Mouse (Mus musculus) CD8-positive naive resting alpha-beta T cell, adult 2 months (primary cell): ENCODE results near the gene Unc13d.
A peak's percentile ranks its signal among the peaks of the same experiment; 100 is the strongest.
"Not testable (repeated sequence)": the region's sequence is repeated elsewhere in the genome, so short reads cannot be mapped to it uniquely, and the experiment has no call there.

ENCODE experiments used
- DNase-seq, 2 experiments: peaks; one replicate each; pipeline ENCODE4 v3.0.0; 2022; ENCODE audit warnings: low read depth in 2 of 2, low spot score in 2 of 2

Unc13d gene

DNA sequence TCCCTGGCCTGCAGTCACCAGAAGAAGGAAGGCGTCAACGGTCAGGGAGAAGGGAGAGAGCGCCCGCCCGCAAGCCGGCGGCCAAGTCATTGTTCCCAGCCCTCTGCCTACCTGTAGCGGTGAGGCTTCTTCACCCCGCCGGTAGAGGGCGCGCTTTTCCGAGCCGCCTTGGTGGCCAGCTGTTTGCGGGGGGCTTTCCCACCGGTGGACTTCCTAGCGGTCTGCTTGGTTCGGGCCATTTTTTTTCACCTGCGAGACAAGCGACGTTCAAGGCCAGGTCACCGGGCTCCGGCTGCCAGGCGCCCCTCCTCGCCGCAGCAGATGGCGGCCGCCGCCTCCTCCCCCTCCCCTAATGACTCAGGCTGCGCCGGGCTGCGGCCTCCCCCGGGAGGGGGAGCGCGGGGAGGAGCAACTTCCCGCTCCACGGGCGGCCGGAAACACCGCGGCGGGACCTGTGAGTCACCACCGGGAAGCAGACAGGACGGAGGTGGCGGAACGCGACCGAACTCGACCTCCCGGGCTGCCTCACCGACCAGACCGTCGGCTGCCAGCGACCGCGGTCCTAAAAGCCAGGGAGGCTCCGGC lies 53.9 kb downstream of the Unc13d start:
- peak in 1 of 2 experiments; percentile 80 for DNase-seq

DNA sequence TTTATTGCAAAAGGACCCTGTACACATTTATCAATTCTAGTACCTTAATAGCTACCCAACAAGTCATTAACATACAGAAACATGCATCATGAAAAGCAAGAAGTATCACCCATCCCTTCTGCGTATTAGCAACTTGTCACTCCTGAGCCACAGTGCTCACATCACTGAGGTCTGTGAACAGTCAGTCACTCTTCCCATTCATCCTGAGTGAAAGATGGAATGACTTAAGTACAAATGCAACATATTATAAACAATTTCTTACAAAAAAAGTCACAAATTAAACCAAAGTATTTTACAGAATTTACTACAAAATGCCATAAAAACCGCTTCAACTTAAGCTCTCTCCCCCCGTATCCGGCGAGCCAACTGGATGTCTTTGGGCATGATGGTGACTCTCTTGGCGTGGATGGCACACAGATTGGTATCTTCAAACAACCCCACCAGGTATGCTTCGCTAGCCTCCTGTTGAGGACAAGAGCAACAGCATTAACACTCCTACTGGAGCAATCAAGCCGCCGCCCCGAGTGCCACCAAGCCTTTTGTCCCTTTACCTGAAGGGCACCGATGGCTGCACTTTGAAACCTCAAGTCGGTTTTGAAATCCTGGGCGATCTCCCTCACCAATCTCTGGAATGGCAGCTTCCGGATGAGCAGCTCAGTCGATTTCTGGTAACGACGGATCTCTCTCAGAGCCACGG lies 54.5 kb downstream of the Unc13d start:
- DNase-seq, result not testable (repeated sequence)

DNA sequence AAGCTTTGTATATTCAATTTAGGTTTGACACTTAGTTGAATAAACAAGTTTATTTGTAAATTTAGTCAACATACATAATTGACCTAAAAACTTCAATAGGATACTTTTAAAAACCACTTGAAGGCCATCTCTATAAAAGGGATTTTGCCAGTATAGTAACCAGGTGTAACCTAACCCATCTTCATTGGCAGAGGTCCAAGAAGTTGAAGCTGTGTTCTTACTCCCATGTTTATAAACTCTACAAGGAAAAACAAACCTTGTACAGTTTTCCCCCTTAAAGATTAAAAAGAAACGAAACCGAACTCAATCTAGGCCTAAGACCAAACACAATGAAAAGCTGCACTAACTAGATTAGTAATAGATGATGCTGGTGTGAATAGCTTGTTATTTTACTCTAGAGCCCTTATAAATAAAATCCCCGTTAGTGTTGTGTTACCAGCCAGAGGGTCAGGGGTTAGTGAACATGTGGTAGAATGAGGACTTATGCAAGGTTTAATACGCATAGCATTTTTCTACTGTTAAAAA lies 55.4 kb downstream of the Unc13d start:
- DNase-seq, result no peak

DNA sequence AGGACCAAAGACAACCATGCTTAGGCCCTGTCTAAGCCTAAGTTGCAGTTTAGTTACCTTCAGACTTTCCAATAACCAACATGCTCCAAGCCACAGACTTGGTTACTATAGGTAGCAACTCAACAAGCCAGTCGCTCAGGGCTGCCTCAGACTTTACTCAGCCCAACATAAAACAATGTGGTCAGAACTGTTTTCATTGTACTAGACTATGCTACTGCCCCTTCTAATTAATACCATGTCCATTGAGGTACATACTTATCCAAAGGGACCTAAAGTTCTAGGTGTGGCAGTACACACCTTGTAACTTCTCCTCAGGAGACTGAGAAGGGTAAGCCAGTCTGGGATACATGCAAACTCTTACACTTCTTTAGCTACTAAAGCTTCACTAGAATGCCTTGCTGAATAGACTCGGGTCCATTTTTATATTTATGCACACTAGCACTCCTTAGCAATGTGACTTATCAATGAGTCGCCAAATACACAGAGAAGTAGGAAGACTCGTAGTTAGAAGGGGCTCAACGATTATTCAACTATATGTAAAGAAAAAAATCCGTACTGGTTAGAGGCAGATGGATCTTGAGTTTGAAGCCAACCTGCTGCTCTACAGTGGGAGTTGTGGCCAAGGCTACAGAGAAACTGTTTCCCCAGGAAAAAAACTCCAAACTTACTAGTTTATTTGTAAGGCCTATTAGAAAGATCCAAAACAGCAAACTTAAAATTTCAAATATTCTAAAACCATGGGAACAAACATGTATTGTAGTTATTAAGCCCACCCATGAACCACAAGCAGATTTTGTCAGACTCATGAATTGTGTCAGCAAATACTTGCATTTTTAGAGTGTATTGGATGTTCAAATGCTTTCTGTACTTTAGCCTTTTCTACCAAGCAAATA lies 56.2 kb downstream of the Unc13d start:
- no peak for DNase-seq

DNA sequence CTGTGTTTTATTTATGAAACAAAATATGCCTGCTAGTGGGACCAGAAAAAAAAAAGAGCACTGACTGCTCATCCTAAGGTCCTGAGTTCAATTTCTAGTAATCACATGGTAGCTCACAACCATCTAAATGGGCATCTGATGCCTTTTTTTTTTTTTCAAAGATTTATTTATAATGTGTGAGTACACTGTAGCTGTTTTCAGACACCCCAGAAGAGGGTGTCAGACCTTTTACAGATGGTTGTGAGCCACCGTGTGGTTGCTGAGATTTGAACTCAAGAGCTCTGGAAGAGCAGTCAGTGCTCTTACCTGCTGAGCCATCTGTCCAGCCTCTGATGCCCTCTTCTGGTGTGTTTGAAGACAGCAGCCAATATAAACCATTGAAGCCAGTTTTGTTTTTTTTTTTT lies 57.2 kb downstream of the Unc13d start:
- peak in 1 of 2 experiments; percentile 35 for DNase-seq

DNA sequence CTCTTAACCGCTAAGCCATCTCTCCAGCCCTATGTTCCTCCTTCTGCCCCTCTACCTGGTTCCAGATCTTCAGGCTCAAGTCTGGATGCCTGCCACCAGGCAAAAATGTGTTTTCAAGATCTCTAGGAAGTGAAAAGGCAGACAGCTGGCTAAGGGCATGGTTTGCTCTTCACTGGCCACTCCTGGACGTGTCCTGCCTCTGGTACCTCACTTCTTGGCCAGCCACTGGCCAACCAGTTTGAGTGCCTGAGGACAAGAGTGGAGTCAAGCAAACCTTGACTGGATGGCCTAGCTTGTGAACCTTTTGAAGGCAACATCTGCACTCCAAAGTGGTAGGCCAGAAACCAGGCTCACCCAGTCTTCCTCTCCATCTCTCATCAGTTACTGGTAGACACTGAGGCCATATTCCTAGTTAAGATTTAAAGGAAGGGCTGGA lies 57.8 kb downstream of the Unc13d start:
- no peak for DNase-seq

DNA sequence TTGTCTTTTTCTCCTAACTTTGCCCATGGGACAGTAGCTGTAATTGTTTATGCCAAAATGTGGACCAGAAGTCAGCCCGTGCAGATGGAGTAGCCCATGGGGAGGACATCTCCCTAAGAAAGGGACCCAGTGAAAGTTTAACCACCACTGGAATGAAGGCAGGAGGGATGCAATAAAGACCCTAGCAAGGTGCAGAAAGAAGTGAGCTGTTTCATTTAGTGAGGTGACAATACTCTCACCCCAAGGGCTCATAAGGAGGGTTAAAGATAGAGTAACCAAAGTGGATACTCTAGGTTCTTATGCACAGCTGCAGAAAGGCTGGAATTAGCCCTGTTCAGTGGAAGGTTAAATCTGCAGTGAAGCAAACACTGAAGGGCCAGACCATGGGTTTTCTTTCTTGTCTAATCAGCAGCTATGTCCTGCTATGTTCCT lies 58.4 kb downstream of the Unc13d start:
- DNase-seq, result no peak

DNA sequence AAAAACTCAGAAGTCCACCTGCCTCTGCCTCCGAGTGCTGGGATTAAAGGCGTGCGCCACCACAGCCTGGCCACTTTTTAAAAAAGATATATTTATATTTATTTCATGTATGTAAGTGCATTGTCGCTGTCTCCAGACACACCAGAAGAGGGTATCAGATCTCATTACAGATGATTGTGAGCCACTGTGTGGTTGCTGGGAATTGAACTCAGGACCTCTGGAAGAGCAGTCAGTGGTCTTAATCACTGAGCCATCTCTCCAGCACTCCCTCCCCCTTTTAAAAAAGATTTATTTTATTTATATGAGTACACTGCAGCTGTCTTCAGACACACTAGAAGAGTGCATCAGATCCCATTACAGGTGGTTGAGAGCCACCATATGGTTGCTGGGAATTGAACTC lies 58.9 kb downstream of the Unc13d start:
- not testable (repeated sequence) for DNase-seq

DNA sequence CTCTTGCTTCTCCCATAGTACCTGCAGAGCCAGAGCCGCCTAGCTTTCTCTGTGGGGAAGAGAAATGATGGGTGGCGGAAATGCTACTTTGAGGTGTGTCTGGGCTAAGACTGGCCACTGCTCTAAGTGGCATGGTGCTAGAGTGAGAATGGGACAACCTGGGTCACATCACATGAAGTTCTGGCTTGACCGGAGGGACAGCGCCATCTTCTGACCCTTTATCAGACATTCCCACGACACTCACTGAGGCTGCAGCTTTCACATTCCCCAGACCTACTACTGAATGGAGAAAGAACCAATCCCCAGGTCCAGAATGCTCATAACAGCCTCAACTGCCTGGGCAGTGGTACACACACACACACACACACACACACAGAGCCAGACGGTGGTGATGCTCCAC lies 59.7 kb downstream of the Unc13d start:
- no peak for DNase-seq

DNA sequence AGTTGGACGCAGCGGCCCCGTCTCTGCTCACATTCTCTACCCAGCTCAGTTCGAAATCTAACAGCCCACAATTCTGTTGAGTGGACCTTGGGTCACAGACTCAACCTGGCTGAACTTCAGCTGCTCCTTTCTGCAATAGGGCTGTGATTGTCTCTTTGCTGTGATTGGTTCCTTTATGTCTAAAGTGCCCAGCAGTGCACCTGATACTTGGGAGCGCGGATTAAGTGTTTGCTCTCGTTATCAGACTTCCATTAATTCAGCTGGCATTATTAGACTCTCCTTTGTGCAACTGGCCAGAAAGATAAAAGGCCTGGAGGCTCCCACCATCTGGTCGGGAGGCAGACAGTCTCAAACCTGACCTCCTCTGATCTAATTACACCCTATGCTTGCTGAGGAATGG lies 62.9 kb downstream of the Unc13d start:
- no peak for DNase-seq

DNA sequence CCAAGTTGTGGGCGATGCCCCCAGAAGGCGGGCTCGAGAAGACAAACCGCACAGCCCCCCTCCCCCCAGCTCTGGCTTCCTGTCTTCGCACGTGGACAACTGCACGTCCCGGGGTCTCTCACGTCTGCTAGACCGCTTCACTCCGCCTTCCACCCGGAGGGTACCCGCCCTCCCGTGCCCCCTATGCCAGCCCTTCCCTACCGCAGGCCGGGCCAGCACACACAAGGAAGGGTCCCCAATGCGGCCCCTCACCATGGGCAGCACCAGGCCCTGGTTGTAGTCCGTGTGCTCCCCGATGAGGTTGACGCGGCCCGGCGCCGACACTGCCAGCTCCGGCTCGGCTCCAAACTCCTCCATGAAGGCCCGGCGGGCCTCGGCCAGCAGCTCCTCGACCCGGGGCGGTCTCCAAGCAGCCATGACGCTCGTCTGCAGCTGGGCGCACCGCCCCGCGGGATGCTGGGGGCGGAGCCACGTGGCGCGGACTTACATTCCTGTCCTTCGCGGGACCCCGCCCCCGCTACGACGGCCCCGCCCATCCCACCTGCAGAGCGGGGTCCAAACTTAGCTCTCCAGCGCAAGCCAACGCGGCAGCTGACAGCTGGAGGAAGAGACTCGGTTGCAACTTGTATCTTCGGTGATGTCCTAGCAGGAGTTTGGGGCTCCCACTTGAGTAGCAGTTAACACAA lies 65.4 kb downstream of the Unc13d start, which contains the start of gene Galk1:
Gene Galk1, minus strand, starts transcription at position 458 of the 686 bp plus-strand sequence.
- peak; percentile 61 to 75 for DNase-seq
